Mouse (Mus musculus) embryonic facial prominence, embryonic 12.5 days (tissue): Measurements from ENCODE around the gene Clybl. TPM values are rescaled to one million over a fixed set of nuclear protein-coding genes. Genes with fewer than 3 reads are reported as not detected.

Source experiments
- ATAC-seq: fragments of 200-750 bp; cut with Nextera tagmentation; 2 replicates; pipeline ENCODE4 v1.8.0; 2017; ENCODE audit not compliant: insufficient number of reproducible peaks, insufficient read depth, low FRiP score, low TSS enrichment
- H3K27ac ChIP-seq: fragments of 300-500 bp; sonication (generic); 2 replicates; pipeline ENCODE4 v1.5.1; 2016; ENCODE audit warnings: mild to moderate bottlenecking
- H3K27me3 ChIP-seq: fragments of 300-500 bp; sonication (generic); 2 replicates; pipeline ENCODE4 v1.6.1; 2016; ENCODE audit warnings: mild to moderate bottlenecking, moderate library complexity
- H3K36me3 ChIP-seq: fragments of 300-500 bp; sonication (generic); 2 replicates; pipeline ENCODE4 v1.6.1; 2016; ENCODE audit warnings: mild to moderate bottlenecking
- H3K4me1 ChIP-seq: fragments of 300-500 bp; sonication (generic); 2 replicates; pipeline ENCODE4 v1.6.1; 2016
- H3K4me2 ChIP-seq: fragments of 300-500 bp; sonication (generic); replicated peaks from 2 replicates; pipeline ENCODE4 v1.6.1; 2016; ENCODE audit warnings: mild to moderate bottlenecking, moderate library complexity
- H3K4me3 ChIP-seq: fragments of 300-500 bp; sonication (generic); 2 replicates; pipeline ENCODE4 v1.5.1; 2016; ENCODE audit warnings: mild to moderate bottlenecking
- H3K9ac ChIP-seq: fragments of 300-500 bp; sonication (generic); 2 replicates; pipeline ENCODE4 v1.6.1; 2016; ENCODE audit warnings: mild to moderate bottlenecking, moderate library complexity
- H3K9me3 ChIP-seq: fragments of 300-500 bp; sonication (generic); 2 replicates; pipeline ENCODE4 v1.6.1; 2016; ENCODE audit warnings: mild to moderate bottlenecking, moderate library complexity
- WGBS: fragments of 180-500 bp; shearing (Covaris S2); methylation state at CpG from one replicate; pipeline ENCODE4 v1.1.7; 2016; 5-methylcytosine and 5-hydroxymethylcytosine counted together
- polyA plus RNA-seq: library from polyadenylated mRNA; unstranded; fragments of >200 nt; fragmentation: Nextera tagmentation; extraction: Ambion mirVana; gene quantifications from 2 replicates; pipeline ENCODE4 v1.2.1, GENCODE M21; 2016

The Clybl gene
- 23.1 and 23.8 TPM in 2 replicates for polyA plus RNA-seq

- H3K9ac ChIP-seq: peak within 1 kb of the TSS; percentile 77
- H3K27me3 ChIP-seq: no peaks in the 10 kb centered on the region
- no peaks in the 10 kb centered on the region for H3K9me3 ChIP-seq
- 3% methylated on average over 45 of the region's 45 CpGs for WGBS
- peak within 1 kb of the TSS; percentile 60 for H3K27ac ChIP-seq
- peak within 1 kb of the TSS; percentile 62 for H3K4me2 ChIP-seq
- H3K36me3 ChIP-seq: no peaks in the 10 kb centered on the region
- H3K4me1 ChIP-seq: 0 out of 2 replicates have a peak, but pooled peaks cover 6% of the 10 kb centered on the region
- peak within 1 kb of the TSS; percentile 78 for H3K4me3 ChIP-seq
- peak; percentile 99 for ATAC-seq
Observed at GRCm38 (mm10) chr14:122181078-122181814, at the start of gene Clybl. TSS of gene Clybl (plus strand) at chr14:122181704.

GRCm38 (mm10) chr14:122136368-122136928 is 45.1 kb upstream of the Clybl start:
- Histone ChIP-seq H3K4me3 (no peak overlapping the region), H3K9ac (no peak overlapping the region), H3K27me3 (no peaks in the 10 kb centered on the region), H3K4me2 (no peak overlapping the region), H3K36me3 (peaks cover 33% of the 10 kb centered on the region), H3K4me1 (no peaks in the 10 kb centered on the region), H3K27ac (no peak overlapping the region), H3K9me3 (no peaks in the 10 kb centered on the region)
- no peak for ATAC-seq
- WGBS: 91% methylated on average over 3 of the region's 3 CpGs

- no peaks in the 10 kb centered on the region for H3K4me1 ChIP-seq
- H3K36me3 ChIP-seq: peaks cover 39% of the 10 kb centered on the region
- no peak overlapping the region for H3K27ac ChIP-seq
- H3K9ac ChIP-seq: no peak overlapping the region
- H3K27me3 ChIP-seq: no peaks in the 10 kb centered on the region
- 90% methylated on average over 7 of the region's 7 CpGs for WGBS
- ATAC-seq: no peak
- H3K4me2 ChIP-seq: no peak overlapping the region
- H3K9me3 ChIP-seq: no peaks in the 10 kb centered on the region
- H3K4me3 ChIP-seq: no peak overlapping the region
Observed at GRCm38 (mm10) chr14:122137234-122137633, 44.3 kb upstream of the Clybl start.

GRCm38 (mm10) chr14:122140126-122140525 is 41.4 kb upstream of the Clybl start:
- WGBS: 65% methylated on average over 1 of the region's 1 CpGs
- H3K36me3 ChIP-seq: peaks cover 57% of the 10 kb centered on the region
- no peak for ATAC-seq

DNA sequence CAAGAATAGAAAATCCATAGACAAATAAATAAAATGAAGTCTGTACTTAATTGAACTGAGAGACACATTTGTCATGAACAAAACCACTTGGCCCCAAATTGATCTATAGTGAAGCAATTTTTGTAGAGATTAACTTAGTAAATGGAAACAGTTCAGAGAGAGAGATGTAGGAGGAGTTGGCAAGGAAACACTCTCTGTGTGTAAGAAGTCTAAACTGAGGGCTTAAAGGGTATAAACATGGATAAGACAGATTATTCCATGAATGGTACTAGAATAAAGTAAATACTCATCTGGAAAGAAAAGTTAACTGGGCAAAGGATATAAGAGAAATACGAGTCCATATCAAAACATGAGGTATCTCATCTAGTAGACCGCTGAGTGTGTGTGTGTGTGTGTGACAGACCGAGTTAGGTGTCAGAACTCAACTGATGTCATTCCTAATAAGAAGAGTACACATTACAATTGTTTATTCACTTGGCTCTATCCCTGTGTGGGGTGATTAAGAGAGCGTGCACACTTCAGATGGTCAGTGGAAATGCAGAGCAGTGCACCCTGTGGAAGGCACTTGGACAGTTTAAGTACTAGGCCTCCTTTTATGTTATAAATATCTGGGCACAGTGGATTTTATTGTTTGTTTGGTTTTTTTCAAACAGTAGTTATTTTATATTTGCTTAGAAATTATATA is 37.8 kb upstream of the Clybl start:
- H3K9me3 ChIP-seq: no peaks in the 10 kb centered on the region
- no peak for ATAC-seq
- no peaks in the 10 kb centered on the region for H3K27me3 ChIP-seq
- no peak overlapping the region for H3K9ac ChIP-seq
- no peak overlapping the region for H3K27ac ChIP-seq
- peaks cover 77% of the 10 kb centered on the region for H3K36me3 ChIP-seq
- no peak overlapping the region for H3K4me3 ChIP-seq
- WGBS: 91% methylated on average over 4 of the region's 4 CpGs
- H3K4me2 ChIP-seq: no peak overlapping the region
- no peaks in the 10 kb centered on the region for H3K4me1 ChIP-seq

More at GRCm38 (mm10) chr14:122140126-122140525, 41.4 kb upstream of the Clybl start:
- H3K9ac ChIP-seq: no peak overlapping the region
- H3K9me3 ChIP-seq: no peaks in the 10 kb centered on the region
- no peaks in the 10 kb centered on the region for H3K27me3 ChIP-seq
- H3K4me3 ChIP-seq: no peak overlapping the region
- no peaks in the 10 kb centered on the region for H3K4me1 ChIP-seq
- H3K4me2 ChIP-seq: no peak overlapping the region
- H3K27ac ChIP-seq: no peak overlapping the region

DNA sequence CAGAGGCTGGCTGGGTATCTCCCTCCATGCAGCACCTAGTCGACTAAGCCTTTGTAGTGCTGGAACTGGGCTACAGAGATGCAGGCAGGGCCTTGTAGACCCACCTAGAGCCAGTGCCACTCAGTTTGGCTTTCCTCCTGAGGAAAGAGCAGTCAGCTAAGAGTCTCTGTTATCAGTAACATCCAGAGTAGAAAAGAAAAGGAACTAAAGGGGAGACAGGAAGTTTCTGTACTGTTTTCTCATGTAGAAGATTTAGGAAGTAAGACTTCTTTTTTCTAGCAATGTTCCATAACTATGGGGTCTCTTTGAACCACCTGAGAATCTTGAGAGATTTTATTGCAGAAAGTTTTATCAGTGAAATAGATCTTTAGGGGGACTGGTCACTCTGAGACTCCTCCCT is 36.1 kb upstream of the Clybl start:
- no peak for ATAC-seq
- no peak overlapping the region for H3K4me2 ChIP-seq
- no peak overlapping the region for H3K27ac ChIP-seq
- 74% methylated on average over 1 of the region's 1 CpGs for WGBS
- H3K27me3 ChIP-seq: no peaks in the 10 kb centered on the region
- no peak overlapping the region for H3K4me3 ChIP-seq
- H3K9me3 ChIP-seq: no peaks in the 10 kb centered on the region
- H3K9ac ChIP-seq: no peak overlapping the region
- peaks cover 76% of the 10 kb centered on the region for H3K36me3 ChIP-seq
- H3K4me1 ChIP-seq: no peaks in the 10 kb centered on the region

- ATAC-seq: no peak
- Histone ChIP-seq H3K4me2 (no peak overlapping the region), H3K27ac (no peak overlapping the region), H3K27me3 (no peaks in the 10 kb centered on the region), H3K9me3 (no peaks in the 10 kb centered on the region), H3K36me3 (peaks cover 70% of the 10 kb centered on the region), H3K4me1 (no peaks in the 10 kb centered on the region), H3K4me3 (no peak overlapping the region), H3K9ac (no peak overlapping the region)
- WGBS: 84% methylated on average over 5 of the region's 5 CpGs
Observed at GRCm38 (mm10) chr14:122150616-122151015, 30.9 kb upstream of the Clybl start.

GRCm38 (mm10) chr14:122157738-122158137 is 23.8 kb upstream of the Clybl start:
- no peaks in the 10 kb centered on the region for H3K4me1 ChIP-seq
- no peak overlapping the region for H3K4me2 ChIP-seq
- H3K4me3 ChIP-seq: no peak overlapping the region
- H3K9me3 ChIP-seq: no peaks in the 10 kb centered on the region
- no peak overlapping the region for H3K27ac ChIP-seq
- H3K9ac ChIP-seq: no peak overlapping the region
- no peaks in the 10 kb centered on the region for H3K27me3 ChIP-seq
- ATAC-seq: no peak
- peaks cover 41% of the 10 kb centered on the region for H3K36me3 ChIP-seq
- WGBS: 89% methylated on average over 7 of the region's 7 CpGs

GRCm38 (mm10) chr14:122160916-122161315 is 20.6 kb upstream of the Clybl start:
- no peak for ATAC-seq
- WGBS: 100% methylated on average over 1 of the region's 1 CpGs
- Histone ChIP-seq H3K9ac (no peak overlapping the region), H3K4me1 (no peaks in the 10 kb centered on the region), H3K36me3 (peaks cover 25% of the 10 kb centered on the region), H3K27me3 (no peaks in the 10 kb centered on the region), H3K4me3 (no peak overlapping the region), H3K9me3 (no peaks in the 10 kb centered on the region), H3K4me2 (no peak overlapping the region), H3K27ac (no peak overlapping the region)

GRCm38 (mm10) chr14:122168912-122169311 is 12.6 kb upstream of the Clybl start:
- no peaks in the 10 kb centered on the region for H3K27me3 ChIP-seq
- no peak overlapping the region for H3K4me2 ChIP-seq

GRCm38 (mm10) chr14:122170202-122170781 is 11.2 kb upstream of the Clybl start:
- Histone ChIP-seq H3K9me3 (no peaks in the 10 kb centered on the region), H3K4me2 (no peak overlapping the region), H3K9ac (no peak overlapping the region), H3K36me3 (no peaks in the 10 kb centered on the region), H3K4me3 (no peak overlapping the region), H3K27me3 (no peaks in the 10 kb centered on the region), H3K4me1 (0 out of 2 replicates have a peak, but pooled peaks cover 4% of the 10 kb centered on the region), H3K27ac (no peak overlapping the region)
- 70% methylated on average over 7 of the region's 7 CpGs for WGBS
- no peak for ATAC-seq

More at GRCm38 (mm10) chr14:122168912-122169311, 12.6 kb upstream of the Clybl start:
- WGBS: 85% methylated on average over 7 of the region's 7 CpGs
- no peak for ATAC-seq
- Histone ChIP-seq H3K4me3 (no peak overlapping the region), H3K4me1 (0 out of 2 replicates have a peak, but pooled peaks cover 4% of the 10 kb centered on the region), H3K9me3 (no peaks in the 10 kb centered on the region), H3K9ac (no peak overlapping the region), H3K36me3 (peaks cover 3% of the 10 kb centered on the region; the same call in 1 of the 2 replicates), H3K27ac (no peak overlapping the region)
